Mouse (Mus musculus): ENCODE data around the gene Rasd2.

The Rasd2 gene

GRCm38 (mm10) chr8:75219877-75220738, 6.4 kb downstream of the Rasd2 start:
- peak; percentile 64 for DNase-seq

- DNase-seq = no peak
Measured at GRCm38 (mm10) chr8:75222665-75223064, 8.9 kb downstream of the Rasd2 start.

GRCm38 (mm10) chr8:75226773-75227172, 13.0 kb downstream of the Rasd2 start:
- no peak for DNase-seq

- DNase-seq = peak; percentile 19
Measured at GRCm38 (mm10) chr8:75233915-75234554, 20.3 kb downstream of the Rasd2 start.

- DNase-seq = no peak
Measured at GRCm38 (mm10) chr8:75247331-75247730, 33.6 kb downstream of the Rasd2 start.

GRCm38 (mm10) chr8:75249186-75249585, 35.4 kb downstream of the Rasd2 start:
- DNase-seq = no peak

- DNase-seq = no peak
Measured at GRCm38 (mm10) chr8:75254027-75254426, 40.3 kb downstream of the Rasd2 start.

- no peak for DNase-seq
Measured at GRCm38 (mm10) chr8:75255635-75256034, 41.9 kb downstream of the Rasd2 start.

GRCm38 (mm10) chr8:75272166-75272565, 58.4 kb downstream of the Rasd2 start:
- DNase-seq = peak; percentile 44

Data from lung, postnatal 36 days (tissue).